Mouse (Mus musculus) CD8-positive naive resting alpha-beta T cell, adult 2 months (primary cell): ENCODE data around the gene 2010111I01Rik.
A peak's percentile ranks its signal among the peaks of the same experiment; 100 is the strongest.

ENCODE experiments used
- DNase-seq, 2 experiments: peaks; one replicate each; pipeline ENCODE4 v3.0.0; 2022; ENCODE audit warnings: low read depth in 2 of 2, low spot score in 2 of 2

The 2010111I01Rik gene

GRCm38 (mm10) chr13:63023243-63024217, 58.8 kb downstream of the 2010111I01Rik start:
- no peak for DNase-seq

GRCm38 (mm10) chr13:63030023-63030422, 65.3 kb downstream of the 2010111I01Rik start:
- no peak for DNase-seq

- no peak for DNase-seq
These were observed 66.6 kb downstream of the 2010111I01Rik start for GRCm38 (mm10) chr13:63031244-63031643.

DNA sequence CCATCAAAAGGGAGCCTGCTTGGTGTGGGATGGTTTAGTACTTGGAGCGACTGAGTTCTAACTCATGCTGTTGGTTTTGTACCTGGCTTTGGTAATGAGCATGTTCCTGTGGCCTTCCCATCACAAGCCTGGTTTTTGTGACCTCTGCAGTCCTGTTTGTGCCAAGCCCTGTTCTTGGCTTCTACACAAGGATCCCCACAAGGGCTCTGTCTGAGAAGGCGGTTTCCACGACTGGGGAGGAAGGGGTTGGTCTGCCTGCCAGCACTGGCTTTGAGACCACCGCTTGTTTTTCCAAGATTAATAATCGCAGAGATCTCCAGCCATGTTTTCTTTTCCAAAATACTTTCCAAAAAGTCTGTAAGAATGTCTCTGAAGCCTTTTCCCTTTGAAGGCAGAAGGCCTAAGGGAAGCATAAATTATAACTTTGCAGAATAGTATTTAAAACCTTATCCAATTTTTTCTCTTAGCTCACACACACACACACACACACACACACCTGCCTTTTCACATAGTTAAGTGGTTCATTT, 67.7 kb downstream of the 2010111I01Rik start:
- no peak for DNase-seq

- no peak for DNase-seq
These were observed 68.3 kb downstream of the 2010111I01Rik start for GRCm38 (mm10) chr13:63032958-63033357.

- no peak for DNase-seq
These were observed 68.7 kb downstream of the 2010111I01Rik start for GRCm38 (mm10) chr13:63033364-63033763.

GRCm38 (mm10) chr13:63034666-63035065, 70.0 kb downstream of the 2010111I01Rik start:
- no peak for DNase-seq

DNA sequence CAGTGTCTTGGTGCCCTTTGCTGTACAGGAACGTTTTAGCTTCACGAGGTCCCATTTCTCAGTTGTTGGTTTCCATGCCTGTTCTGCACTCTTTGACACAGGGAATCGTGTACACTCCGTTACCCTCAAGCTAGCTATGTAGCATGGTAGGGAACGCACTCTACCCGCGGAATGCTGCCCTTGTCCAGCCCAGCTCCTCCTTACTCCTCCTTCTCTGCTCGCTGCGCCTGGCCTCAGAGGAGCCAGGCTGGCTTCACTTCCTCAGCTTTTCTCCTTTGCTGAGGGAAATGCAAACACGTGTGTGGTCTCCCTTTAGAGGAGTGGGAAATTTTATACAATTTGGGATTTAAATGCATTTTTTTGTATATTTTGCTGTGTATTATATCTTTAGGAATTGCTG, 73.2 kb downstream of the 2010111I01Rik start:
- DNase-seq = no peak

GRCm38 (mm10) chr13:63038415-63038814, 73.7 kb downstream of the 2010111I01Rik start:
- no peak for DNase-seq

- no peak for DNase-seq
These were observed 74.2 kb downstream of the 2010111I01Rik start for GRCm38 (mm10) chr13:63038871-63039270.

DNA sequence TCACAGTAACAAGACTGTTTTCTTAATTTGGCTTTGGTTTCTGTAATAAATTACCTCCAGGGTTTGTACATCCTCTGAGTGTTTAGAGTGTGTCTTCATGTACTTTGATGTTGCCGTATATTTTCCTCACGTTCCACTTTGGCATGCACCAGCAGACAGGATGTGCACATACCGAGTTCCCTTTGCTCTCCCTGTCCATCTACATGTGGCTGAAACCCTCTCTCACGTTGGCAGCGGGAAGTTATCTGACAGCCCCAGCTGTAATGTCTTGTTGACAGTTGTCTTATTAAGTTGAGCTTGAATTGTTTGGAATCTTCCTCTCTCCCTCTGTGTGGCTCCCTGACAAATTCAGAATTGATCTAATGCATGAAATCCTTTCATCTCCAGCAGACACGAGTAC, 74.6 kb downstream of the 2010111I01Rik start:
- DNase-seq = no peak

- DNase-seq = no peak
These were observed 75.2 kb downstream of the 2010111I01Rik start for GRCm38 (mm10) chr13:63039848-63040247.

GRCm38 (mm10) chr13:63045504-63046205, 81.0 kb downstream of the 2010111I01Rik start:
- DNase-seq = no peak

- DNase-seq = peak in 1 of 2 experiments; percentile 9
These were observed 81.7 kb downstream of the 2010111I01Rik start for GRCm38 (mm10) chr13:63046206-63047020.

GRCm38 (mm10) chr13:63063706-63064105, 99.0 kb downstream of the 2010111I01Rik start:
- DNase-seq = no peak

DNA sequence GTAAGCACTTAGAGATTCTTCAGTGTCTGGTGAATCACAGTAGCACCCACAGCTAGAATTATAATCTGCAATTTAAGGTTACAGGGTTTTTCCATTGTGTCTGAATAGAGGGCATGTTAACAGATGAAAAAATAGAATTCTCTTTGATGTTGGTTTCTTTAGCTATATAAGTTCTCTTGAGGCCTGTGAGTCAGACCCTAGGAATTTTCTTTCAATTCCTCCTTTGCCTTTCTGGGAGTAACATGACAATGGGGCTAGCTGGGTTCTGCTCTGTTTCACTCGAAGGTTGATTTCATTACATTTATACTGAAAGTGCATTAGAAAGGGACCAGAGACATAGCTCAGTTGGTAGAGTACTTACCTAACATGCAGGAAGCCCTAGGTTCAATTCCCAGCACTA, 101.9 kb downstream of the 2010111I01Rik start:
- no peak for DNase-seq

GRCm38 (mm10) chr13:63068371-63069136, 103.9 kb downstream of the 2010111I01Rik start:
- DNase-seq = no peak

DNA sequence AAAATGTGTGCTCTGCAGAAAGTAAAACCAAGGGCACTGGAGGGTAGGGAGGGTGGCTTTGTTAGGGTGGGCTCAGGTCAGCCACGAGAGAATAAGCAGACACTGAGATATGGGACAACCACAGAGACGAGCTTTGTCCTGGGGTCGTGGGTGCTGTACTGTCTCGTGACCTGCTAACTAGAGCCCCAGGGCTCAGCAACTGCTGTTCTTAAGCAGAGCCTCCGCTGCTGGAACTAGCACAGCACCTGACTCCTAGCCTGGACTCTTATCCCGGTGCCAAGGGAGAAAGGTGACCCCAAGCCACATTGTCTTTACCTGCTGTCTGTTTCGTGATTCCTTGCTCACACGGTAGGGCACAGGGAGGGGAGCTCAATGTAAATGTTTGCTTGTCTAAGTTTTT, 107.2 kb downstream of the 2010111I01Rik start:
- DNase-seq = no peak

GRCm38 (mm10) chr13:63072376-63072775, 107.7 kb downstream of the 2010111I01Rik start:
- DNase-seq = no peak
